In genomic region chr14:118126301-118126700, GRCm38 (mm10) we compare ENCODE assay signal across 28 mouse cellular contexts. TPM values are rescaled to one million over a fixed set of nuclear protein-coding genes. Genes with fewer than 3 reads are reported as not detected.
"Had no signal": no experiment of that assay in that cellular context is flagged by ENCODE, and none has a peak within 500 bp of the region (broad histone marks: within the 10 kb centered on the region; RNA-seq: fewer than 3 reads in every experiment).

No protein-coding gene starts in this region.

- H3K27me3 ChIP-seq: embryonic facial prominence, embryonic 12.5 days; embryonic facial prominence, embryonic 13.5 days; embryonic facial prominence, embryonic 15.5 days; forebrain, embryonic 12.5 days; forebrain, embryonic 13.5 days; forebrain, embryonic 15.5 days had no signal

- ATAC-seq: forebrain, embryonic 13.5 days; forebrain, embryonic 14.5 days; forebrain, embryonic 16.5 days; forebrain, postnatal 0 days had no signal

- H3K4me3 ChIP-seq: embryonic facial prominence, embryonic 10.5 days; embryonic facial prominence, embryonic 12.5 days; embryonic facial prominence, embryonic 13.5 days; embryonic facial prominence, embryonic 15.5 days; erythroblast, embryonic 14.5 days; forebrain, embryonic 10.5 days; forebrain, embryonic 12.5 days; forebrain, embryonic 13.5 days; forebrain, embryonic 15.5 days; gastrocnemius, adult 2 months; heart, adult 2 months had no signal

- H3K9ac ChIP-seq: embryonic facial prominence, embryonic 12.5 days; embryonic facial prominence, embryonic 13.5 days; embryonic facial prominence, embryonic 15.5 days; forebrain, embryonic 12.5 days; forebrain, embryonic 13.5 days; forebrain, embryonic 15.5 days; forebrain, postnatal 0 days had no signal

- H3K9me3 ChIP-seq: embryonic facial prominence, embryonic 10.5 days; embryonic facial prominence, embryonic 12.5 days; embryonic facial prominence, embryonic 13.5 days; embryonic facial prominence, embryonic 15.5 days; forebrain, embryonic 10.5 days; forebrain, embryonic 12.5 days; forebrain, embryonic 13.5 days; forebrain, embryonic 15.5 days had no signal

- H3K4me2 ChIP-seq: embryonic facial prominence, embryonic 12.5 days; embryonic facial prominence, embryonic 13.5 days; embryonic facial prominence, embryonic 15.5 days; forebrain, embryonic 12.5 days; forebrain, embryonic 13.5 days; forebrain, embryonic 15.5 days had no signal

- DNase-seq: cerebellum, adult 2 months; cerebellum, adult 8-10 months; cerebellum, adult 9-10 months; cerebellum, adult 9-11 months; cerebellum, postnatal 10 days; cerebellum, postnatal 14 days; cerebellum, postnatal 25 days; cerebellum, postnatal 36 days; embryo, embryonic 11 days; forebrain, postnatal 0 days; gastrocnemius, adult 2 months; gastrocnemius, postnatal 10 days; gastrocnemius, postnatal 14 days; gastrocnemius, postnatal 25 days; gastrocnemius, postnatal 36 days; heart, adult 18-20 months; heart, adult 2 months had no signal

- H3K27ac ChIP-seq: embryonic facial prominence, embryonic 10.5 days; embryonic facial prominence, embryonic 12.5 days; embryonic facial prominence, embryonic 13.5 days; embryonic facial prominence, embryonic 15.5 days; forebrain, embryonic 10.5 days; forebrain, embryonic 12.5 days; forebrain, embryonic 13.5 days; forebrain, embryonic 15.5 days; gastrocnemius, adult 2 months; heart, adult 2 months had no signal

RNA-seq across cellular contexts. Expression of gene Tgds, which starts 6.3 kb away (rescaled TPM):
- polyA plus RNA-seq: erythroblast, embryonic 14.5 days had no signal
